Mouse (Mus musculus) retina, adult 2 months (tissue): Measurements from ENCODE around the gene Gm9844.
"Not testable (repeated sequence)": the region's sequence is repeated elsewhere in the genome, so short reads cannot be mapped to it uniquely, and the experiment has no call there.

Source experiments
- DNase-seq: peaks from one replicate; pipeline ENCODE4 v3.0.0-alpha.2; 2012; ENCODE audit warnings: low read depth, low spot score

Gene Gm9844

DNA sequence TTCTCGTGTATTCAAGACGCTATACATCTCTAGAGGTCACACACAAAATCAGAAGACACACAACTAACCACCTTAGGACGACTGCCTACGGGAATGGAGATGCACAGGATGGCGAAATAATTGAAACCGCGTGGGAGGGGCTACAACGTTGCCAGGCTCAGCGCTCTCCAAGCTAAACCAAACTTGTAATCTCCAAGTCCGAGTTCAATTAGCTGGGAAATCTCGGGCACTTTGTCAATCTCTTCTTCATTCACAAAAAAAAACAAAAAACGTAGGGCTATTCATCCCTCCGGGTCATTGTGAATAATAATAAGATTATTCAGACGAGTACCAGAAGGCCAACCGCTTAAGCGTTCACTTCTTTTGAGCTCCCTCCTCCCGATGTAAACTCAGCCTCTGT is 7.1 kb downstream of the Gm9844 start:
- DNase-seq = no peak

DNA sequence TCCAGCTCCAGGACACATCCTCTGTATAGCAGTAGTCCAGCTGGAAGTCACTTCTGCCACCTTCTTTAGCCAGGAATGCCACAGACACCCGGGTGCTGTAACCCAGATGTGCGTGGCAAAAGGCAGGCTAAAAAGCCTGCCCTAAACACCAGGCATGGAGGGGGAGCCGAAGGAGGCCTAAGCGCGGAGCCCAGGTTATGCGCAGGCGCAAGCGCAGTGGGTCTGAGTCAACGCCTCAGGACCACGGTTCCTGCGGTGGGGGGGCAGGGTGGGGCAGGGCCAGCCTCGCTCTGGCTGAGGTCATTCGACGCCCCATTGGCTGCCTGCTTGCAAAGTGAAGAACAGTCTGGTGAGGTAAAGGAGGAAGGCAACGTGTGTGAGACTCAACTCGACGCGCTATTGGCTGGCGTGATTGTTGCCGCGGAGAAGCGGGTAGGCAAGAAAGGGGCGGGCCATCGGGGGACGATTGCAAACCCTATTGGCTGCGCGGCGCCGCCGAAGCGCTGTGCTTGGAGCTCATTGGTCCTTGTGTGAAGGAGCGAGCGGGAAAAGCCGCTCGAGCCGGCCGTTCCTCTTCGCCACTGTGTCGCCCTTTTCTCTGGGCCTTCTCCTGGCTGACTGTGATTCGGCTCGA is 7.6 kb downstream of the Gm9844 start, which contains the start of the genes Lypd4 and Dmrtc2:
Lypd4 (minus strand) TSS at position 410 of the 634 bp plus-strand sequence.
Dmrtc2 (plus strand) TSS at position 526 of the 634 bp plus-strand sequence.
- no peak for DNase-seq

DNA sequence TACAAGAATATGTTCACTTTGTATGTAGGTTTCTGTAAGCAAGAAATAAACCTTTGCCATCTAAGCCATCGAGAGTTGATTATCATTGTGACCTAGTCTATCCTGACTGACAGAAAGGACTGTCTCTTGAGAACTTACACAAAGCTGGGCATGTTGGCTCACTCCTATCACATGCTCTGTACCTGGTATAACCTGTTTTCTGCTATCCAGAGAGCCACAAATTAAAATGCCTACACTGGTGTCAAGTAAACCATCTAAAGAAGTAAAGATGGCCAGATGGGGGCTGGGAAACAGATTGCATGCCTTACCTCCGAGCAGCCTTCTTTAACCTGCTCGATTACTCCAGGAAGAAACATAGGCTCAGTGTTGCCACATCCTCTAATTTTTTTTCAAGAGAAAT is 15.6 kb downstream of the Gm9844 start:
- DNase-seq = no peak

DNA sequence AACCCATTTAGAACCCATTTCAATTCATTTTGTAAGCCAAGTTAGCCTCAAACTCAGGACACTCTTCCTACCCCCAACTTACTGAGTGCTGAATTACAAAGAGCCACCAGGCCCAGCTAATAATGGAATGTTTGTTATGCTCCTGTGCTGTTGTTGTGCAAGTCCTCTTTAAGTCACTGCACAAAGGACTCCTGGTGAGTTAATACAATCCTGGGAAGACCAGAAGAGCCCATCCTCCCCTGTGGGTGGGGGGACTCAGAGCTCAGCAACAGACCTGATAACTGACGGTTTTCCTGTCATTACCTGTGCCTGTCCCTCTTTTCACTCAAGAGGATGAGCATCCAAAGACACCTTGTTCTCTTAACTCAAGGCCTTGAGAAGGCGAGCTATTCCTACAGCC is 17.6 kb downstream of the Gm9844 start:
- DNase-seq = no peak

DNA sequence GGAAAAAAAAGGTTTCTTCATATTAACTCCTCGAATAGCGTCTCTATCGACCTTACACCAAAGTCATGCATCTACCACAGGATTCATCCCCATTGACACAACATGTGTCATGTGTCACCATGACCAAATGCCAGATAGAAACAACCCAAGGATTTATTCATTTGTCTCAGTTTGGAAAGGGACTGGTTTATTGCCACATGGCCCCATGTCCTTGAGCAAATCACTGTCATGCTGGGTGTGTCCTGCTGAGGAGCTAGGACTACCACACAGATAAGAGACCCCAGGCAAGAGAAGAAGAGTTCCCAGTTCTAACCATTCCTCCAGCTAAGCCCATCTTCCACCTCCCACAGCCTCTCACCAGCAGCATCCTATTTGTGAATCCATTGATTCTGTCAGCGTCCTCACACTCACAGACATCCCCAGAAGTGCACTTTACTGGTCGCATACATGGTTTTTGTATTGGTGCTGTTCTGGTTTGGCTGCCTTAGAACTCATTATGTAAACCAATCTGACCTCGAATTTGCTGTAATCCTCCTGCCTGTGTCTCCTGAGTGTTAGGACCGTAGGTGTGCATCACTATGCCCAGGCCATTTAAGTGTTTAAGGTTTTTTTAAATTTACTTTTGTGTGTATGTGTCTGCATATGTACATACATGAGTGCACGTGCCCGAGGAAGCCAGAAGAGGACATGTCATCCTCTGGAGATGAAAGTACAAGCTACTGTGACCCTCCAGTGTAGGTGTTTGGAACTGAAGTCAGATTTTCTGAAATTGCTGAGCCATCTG is 20.6 kb downstream of the Gm9844 start:
- DNase-seq = no peak

- DNase-seq = peak; percentile 99
Measured at GRCm38 (mm10) chr7:24883896-24884692, 22.1 kb downstream of the Gm9844 start, which contains the start of gene Rps19. Gene Rps19 (plus strand): TSS chr7:24884371.

- no peak for DNase-seq
Measured at GRCm38 (mm10) chr7:24884693-24885291, 22.8 kb downstream of the Gm9844 start.

- no peak for DNase-seq
Measured at GRCm38 (mm10) chr7:24885468-24886307, 23.7 kb downstream of the Gm9844 start.

GRCm38 (mm10) chr7:24886308-24886633 is 24.3 kb downstream of the Gm9844 start:
- DNase-seq = no peak

DNA sequence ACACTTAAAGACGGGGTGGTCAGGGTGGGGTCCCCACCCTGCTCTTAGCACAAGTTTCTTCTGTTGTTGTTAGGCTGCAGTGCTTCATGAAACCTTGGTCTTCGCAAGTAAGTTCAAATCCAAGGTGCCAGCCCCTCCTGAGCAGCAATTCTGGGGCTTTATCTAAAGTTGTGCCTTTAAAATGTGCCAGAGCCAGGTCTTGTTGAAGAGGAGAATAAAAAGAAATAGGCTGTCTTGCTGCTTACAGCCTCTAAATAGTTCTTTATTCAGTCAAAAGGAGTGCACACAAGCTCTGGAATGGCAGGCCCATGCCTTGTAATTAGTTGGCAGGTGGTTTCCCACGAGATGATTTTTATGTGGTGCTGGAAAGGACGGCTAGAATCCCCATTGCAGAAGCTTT is 25.1 kb downstream of the Gm9844 start:
- DNase-seq = no peak

- no peak for DNase-seq
Measured at GRCm38 (mm10) chr7:24889431-24890220, 27.6 kb downstream of the Gm9844 start.

- DNase-seq = peak; percentile 68
Measured at GRCm38 (mm10) chr7:24890281-24891216, 28.5 kb downstream of the Gm9844 start.

- no peak for DNase-seq
Measured at GRCm38 (mm10) chr7:24891241-24892124, 29.5 kb downstream of the Gm9844 start.

- no peak for DNase-seq
Measured at GRCm38 (mm10) chr7:24892125-24892583, 30.1 kb downstream of the Gm9844 start.

GRCm38 (mm10) chr7:24895749-24896148 is 33.7 kb downstream of the Gm9844 start:
- not testable (repeated sequence) for DNase-seq

DNA sequence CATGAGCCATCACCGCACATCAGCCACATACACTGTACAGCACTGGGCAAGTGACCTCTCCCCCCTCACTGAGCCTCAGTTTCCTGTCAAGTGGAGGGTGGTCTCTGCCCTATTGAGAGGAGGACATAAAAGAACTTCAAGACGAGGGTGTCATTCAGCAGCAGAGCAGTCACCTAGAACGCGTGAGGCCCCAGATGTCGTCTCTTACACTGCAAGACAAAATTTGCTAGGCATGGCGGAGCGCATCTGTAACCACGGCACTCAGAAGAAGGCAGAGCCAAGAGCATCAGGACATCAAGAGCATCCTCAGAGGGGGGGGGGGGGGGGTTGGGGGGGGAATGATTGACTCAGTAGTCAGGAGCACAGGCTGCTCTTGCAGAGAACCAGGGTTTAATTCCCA is 34.3 kb downstream of the Gm9844 start:
- no peak for DNase-seq

GRCm38 (mm10) chr7:24897224-24897623 is 35.2 kb downstream of the Gm9844 start, which contains the start of gene Cd79a:
Gene Cd79a (plus strand): TSS chr7:24897381.
- no peak for DNase-seq

- DNase-seq = no peak
Measured at GRCm38 (mm10) chr7:24897959-24898358, 35.9 kb downstream of the Gm9844 start.
